Mouse (Mus musculus) limb, embryonic 14.5 days (tissue): Measurements from ENCODE around the gene Fam166a. TPM values are rescaled to one million over a fixed set of nuclear protein-coding genes. Genes with fewer than 3 reads are reported as not detected.

Experiments used
- ATAC-seq: fragments of 200-750 bp; cut with Nextera tagmentation; 2 replicates; pipeline ENCODE4 v1.8.0; 2017; ENCODE audit warnings: low read depth, moderate number of reproducible peaks, moderate TSS enrichment; ENCODE audit not compliant: low FRiP score
- DNase-seq: peaks from one replicate; pipeline ENCODE4 v3.0.0-alpha.2; 2015; ENCODE audit warnings: low spot score
- H3K27ac ChIP-seq: fragments of 300-500 bp; sonication (generic); replicated peaks from 2 replicates; pipeline ENCODE4 v1.5.1; 2014; ENCODE audit warnings: low read depth, mild to moderate bottlenecking, low read length, moderate library complexity, mixed read lengths
- H3K27me3 ChIP-seq: fragments of 300-500 bp; sonication (generic); 2 replicates; pipeline ENCODE4 v1.6.1; 2014; ENCODE audit warnings: low read length, mixed read lengths; ENCODE audit not compliant: control insufficient read depth, insufficient read depth
- H3K36me3 ChIP-seq: fragments of 300-500 bp; sonication (generic); 2 replicates; pipeline ENCODE4 v1.6.1; 2014; ENCODE audit warnings: mild to moderate bottlenecking, low read length, moderate library complexity, mixed read lengths; ENCODE audit not compliant: control insufficient read depth, insufficient read depth
- H3K4me1 ChIP-seq: fragments of 300-500 bp; sonication (generic); 2 replicates; pipeline ENCODE4 v1.6.1; 2014; ENCODE audit warnings: antibody characterized with exemption, low read length, mixed read lengths; ENCODE audit not compliant: control insufficient read depth, insufficient read depth
- H3K4me2 ChIP-seq: fragments of 300-500 bp; sonication (generic); replicated peaks from 2 replicates; pipeline ENCODE4 v1.6.1; 2014; ENCODE audit warnings: low read depth, mild to moderate bottlenecking, low read length, moderate library complexity; ENCODE audit not compliant: severe bottlenecking
- H3K4me3 ChIP-seq: fragments of 300-500 bp; sonication (generic); replicated peaks from 2 replicates; pipeline ENCODE4 v1.5.1; 2014; ENCODE audit warnings: low read length
- H3K9ac ChIP-seq: fragments of 300-500 bp; sonication (generic); 2 replicates; pipeline ENCODE4 v1.6.1; 2014; ENCODE audit warnings: mild to moderate bottlenecking, low read depth, low read length, moderate library complexity; ENCODE audit not compliant: severe bottlenecking
- H3K9me3 ChIP-seq: fragments of 300-500 bp; sonication (generic); 2 replicates; pipeline ENCODE4 v1.6.1; 2016; ENCODE audit warnings: low read length; ENCODE audit not compliant: control insufficient read depth
- POLR2A ChIP-seq: fragments of 200-500 bp; IDR thresholded peaks from 2 replicates; pipeline ENCODE4 v1.8.0; 2012; ENCODE audit warnings: inconsistent platforms, mild to moderate bottlenecking, moderate library complexity, borderline replicate concordance; ENCODE audit not compliant: insufficient read depth, insufficient read length; ENCODE audit errors: extremely low read depth
- WGBS: fragments of 180-500 bp; shearing (Covaris S2); extraction: QIAGEN DNeasy Blood & Tissue Kit; methylation state at CpG from one replicate; pipeline ENCODE4 v1.1.7; 2014; 5-methylcytosine and 5-hydroxymethylcytosine counted together
- polyA plus RNA-seq, 2 experiments: library from polyadenylated mRNA; depleted of rRNA in 1 of 2; stranded (reverse) in 1 of 2; unstranded in 1 of 2; fragments of >200 nt; fragmentation: Nextera tagmentation in 1 of 2; extraction: Ambion mirVana in 1 of 2; gene quantifications; 2 replicates each; pipeline versions ENCODE4 v1.2.1 to v1.2.3; 2012 to 2014

Gene Fam166a
- polyA plus RNA-seq, 2 experiments: 0.17 TPM; not detected in 1

DNA sequence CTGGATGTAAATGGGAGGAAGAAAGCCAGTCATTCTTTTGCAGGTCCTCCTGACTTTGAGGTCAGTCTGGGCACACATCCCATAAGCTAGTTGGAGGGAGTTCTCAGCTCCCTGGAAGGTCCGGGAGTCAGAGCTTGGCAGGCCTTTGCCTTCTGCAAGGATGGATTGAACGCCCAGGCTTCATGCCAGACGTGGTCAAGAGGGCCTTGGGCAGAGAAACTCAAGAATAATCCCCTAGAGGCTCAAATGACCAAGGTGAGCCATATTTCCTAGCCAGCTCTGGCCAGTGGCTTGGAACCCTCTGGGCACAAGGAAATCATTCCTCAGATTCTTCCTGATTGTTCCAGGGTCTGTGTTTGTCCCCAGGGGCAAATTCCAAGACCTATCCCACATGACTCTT is 46.3 kb downstream of the Fam166a start:
- no peak overlapping the region; the same call in 1 of the 2 replicates for H3K9ac ChIP-seq
- 72% methylated on average over 3 of the region's 3 CpGs for WGBS
- no peaks in the 10 kb centered on the region for H3K9me3 ChIP-seq
- TF ChIP-seq POLR2A: no peak
- peaks cover 14% of the 10 kb centered on the region for H3K36me3 ChIP-seq
- H3K27me3 ChIP-seq: peaks cover 13% of the 10 kb centered on the region; the same call in 1 of the 2 replicates
- no peak overlapping the region for H3K4me3 ChIP-seq
- no peak for DNase-seq
- H3K4me2 ChIP-seq: no peak overlapping the region
- ATAC-seq: no peak
- peaks cover 11% of the 10 kb centered on the region for H3K4me1 ChIP-seq
- H3K27ac ChIP-seq: no peak overlapping the region

DNA sequence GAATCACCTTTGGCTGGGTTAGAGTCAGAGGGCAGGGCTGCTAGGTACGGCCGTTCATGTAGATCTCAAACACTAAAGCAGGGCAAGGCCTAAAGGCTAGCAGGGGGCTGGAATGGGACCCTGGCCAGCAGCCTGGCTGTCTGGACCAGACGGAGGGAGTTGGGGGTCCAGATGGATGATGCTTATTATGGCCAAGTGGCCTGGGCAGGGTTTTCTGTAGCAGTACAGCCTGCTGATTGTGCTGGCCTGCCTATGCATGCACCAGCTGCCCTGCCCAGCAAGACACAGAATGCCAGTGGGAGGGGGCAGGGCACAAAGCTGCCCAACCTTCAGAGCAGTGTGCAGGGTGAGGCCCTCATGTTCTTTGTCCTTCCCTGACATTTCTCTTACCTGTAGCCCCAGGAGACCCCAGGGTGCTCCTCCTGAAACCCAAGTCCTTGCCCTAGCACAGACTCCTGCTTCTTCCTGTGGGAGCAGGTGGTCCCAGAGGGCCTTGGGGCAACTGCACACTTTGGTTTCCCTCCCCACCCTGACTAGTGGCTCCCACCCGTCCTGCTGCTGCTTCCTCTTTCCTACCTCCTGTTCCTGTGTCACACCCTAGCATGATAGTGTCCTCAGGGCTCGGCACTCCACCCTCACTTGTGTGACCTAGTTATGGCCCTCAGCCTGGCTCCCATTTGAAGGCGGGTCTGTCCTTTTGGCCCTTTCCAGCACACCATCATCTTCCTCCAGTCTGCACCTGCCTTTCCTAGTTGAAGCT is 47.5 kb downstream of the Fam166a start:
- ATAC-seq: no peak
- Histone ChIP-seq H3K4me1 (peaks cover 12% of the 10 kb centered on the region), H3K27ac (no peak overlapping the region), H3K4me3 (no peak overlapping the region), H3K9ac (no peak overlapping the region; the same call in 1 of the 2 replicates), H3K27me3 (peaks cover 13% of the 10 kb centered on the region; the same call in 1 of the 2 replicates), H3K9me3 (no peaks in the 10 kb centered on the region), H3K36me3 (peaks cover 26% of the 10 kb centered on the region), H3K4me2 (no peak overlapping the region)
- DNase-seq: no peak
- no peak for TF ChIP-seq POLR2A
- 62% methylated on average over 6 of the region's 6 CpGs for WGBS

DNA sequence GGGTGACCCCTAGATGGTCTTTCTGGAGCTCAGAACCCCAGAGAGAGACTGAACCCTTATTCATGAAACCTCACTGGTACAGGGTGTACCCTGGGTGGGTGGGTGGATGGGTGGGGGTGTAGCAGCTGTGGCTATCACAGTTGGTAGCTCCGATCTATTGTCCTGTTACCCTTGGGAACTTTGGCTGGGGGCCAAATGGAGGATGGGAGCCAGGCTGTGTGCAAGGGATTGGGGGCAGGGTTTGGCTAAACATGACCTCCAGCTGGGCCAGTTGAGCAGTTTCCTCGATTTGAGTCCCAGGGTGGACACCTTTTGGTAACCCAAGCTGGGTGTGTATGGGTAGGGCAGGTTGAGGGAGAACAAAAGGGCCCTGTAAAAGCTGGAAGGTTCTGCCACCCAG is 48.2 kb downstream of the Fam166a start:
- no peak for TF ChIP-seq POLR2A
- H3K4me3 ChIP-seq: no peak overlapping the region
- H3K27ac ChIP-seq: no peak overlapping the region
- WGBS: 42% methylated on average over 2 of the region's 2 CpGs
- H3K4me1 ChIP-seq: peaks cover 17% of the 10 kb centered on the region
- no peak overlapping the region for H3K4me2 ChIP-seq
- H3K36me3 ChIP-seq: peaks cover 26% of the 10 kb centered on the region
- H3K9me3 ChIP-seq: no peaks in the 10 kb centered on the region
- H3K27me3 ChIP-seq: peaks cover 13% of the 10 kb centered on the region; the same call in 1 of the 2 replicates
- no peak for DNase-seq
- no peak overlapping the region for H3K9ac ChIP-seq
- no peak for ATAC-seq

DNA sequence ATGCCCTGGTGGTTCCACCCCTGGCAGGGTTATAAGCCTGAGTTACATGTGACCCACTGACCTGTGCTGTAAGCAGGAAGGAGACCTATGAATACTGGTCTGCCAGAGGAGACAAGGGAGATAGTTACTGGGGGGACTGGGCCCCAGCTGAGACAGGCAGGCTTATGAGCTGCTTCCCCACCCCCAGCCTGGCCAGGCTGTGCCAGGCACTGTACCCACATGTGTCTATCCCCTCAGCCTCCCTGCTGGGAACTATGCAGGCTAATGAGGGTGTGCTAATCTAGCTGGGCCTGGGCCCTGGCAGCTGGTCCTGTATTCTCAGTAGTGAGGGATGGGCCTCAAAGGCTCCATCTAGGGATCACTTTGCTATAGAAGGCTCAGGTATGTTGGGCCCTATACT is 48.7 kb downstream of the Fam166a start:
- H3K9ac ChIP-seq: no peak overlapping the region
- DNase-seq: no peak
- no peak for TF ChIP-seq POLR2A

DNA sequence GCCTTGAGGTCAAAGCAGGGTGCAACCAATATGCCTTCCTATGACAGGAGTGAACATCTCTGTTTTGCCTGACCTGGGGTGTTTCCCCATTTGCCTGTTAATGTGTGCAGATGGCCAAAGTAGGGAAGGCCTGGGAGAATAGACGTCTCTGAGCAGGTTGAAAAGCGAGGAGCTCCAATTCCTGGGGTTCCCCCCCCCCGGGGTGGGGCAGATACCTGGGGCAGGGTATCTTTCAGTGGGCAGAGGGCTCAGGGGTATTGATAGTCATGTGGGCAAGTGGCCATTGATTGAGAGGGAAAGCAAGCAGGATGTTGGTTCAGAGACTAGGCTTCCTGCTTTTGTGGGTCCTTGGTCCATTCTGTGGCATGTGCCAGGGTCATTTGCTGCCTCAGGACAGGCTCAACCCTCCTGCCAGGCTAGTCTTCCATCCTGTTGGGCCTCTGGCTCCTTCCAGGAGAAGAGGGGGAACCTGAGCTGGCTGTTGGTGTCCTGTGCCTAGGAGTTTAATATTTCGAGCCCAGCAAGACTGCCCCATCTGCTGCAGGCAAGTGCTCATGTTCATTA is 49.3 kb downstream of the Fam166a start:
- ATAC-seq: no peak
- no peak for TF ChIP-seq POLR2A
- no peak overlapping the region for H3K27ac ChIP-seq
- peaks cover 26% of the 10 kb centered on the region for H3K36me3 ChIP-seq
- no peaks in the 10 kb centered on the region for H3K9me3 ChIP-seq
- H3K27me3 ChIP-seq: peaks cover 13% of the 10 kb centered on the region; the same call in 1 of the 2 replicates
- no peak overlapping the region for H3K4me3 ChIP-seq
- H3K9ac ChIP-seq: no peak overlapping the region
- 66% methylated on average over 4 of the region's 4 CpGs for WGBS
- no peak overlapping the region for H3K4me2 ChIP-seq
- H3K4me1 ChIP-seq: peaks cover 17% of the 10 kb centered on the region
- DNase-seq: no peak

More for the DNA sequence above, 48.7 kb downstream of the Fam166a start:
- Histone ChIP-seq H3K4me1 (peaks cover 17% of the 10 kb centered on the region), H3K27ac (no peak overlapping the region), H3K27me3 (peaks cover 13% of the 10 kb centered on the region; the same call in 1 of the 2 replicates), H3K36me3 (peaks cover 26% of the 10 kb centered on the region), H3K4me2 (no peak overlapping the region), H3K9me3 (no peaks in the 10 kb centered on the region), H3K4me3 (no peak overlapping the region)
- no peak for ATAC-seq

Other genes with a start within 250 kb of the Fam166a start
Only the 30 nearest of the 32 such genes appear.
- gene Nsmf, start 164.4 kb upstream of the Fam166a start, polyA plus RNA-seq (2012; rRNA removed): 143 and 216 TPM in 2 replicates
- 48.6 and 67.7 TPM in 2 replicates for gene Nsmf, start 164.4 kb upstream of the Fam166a start, polyA plus RNA-seq (2014; fragmentation: Nextera tagmentation; extraction: Ambion mirVana)
- gene Entpd8, start 138.4 kb upstream of the Fam166a start, polyA plus RNA-seq (2012; rRNA removed): 0.13 and 0.26 TPM in 2 replicates
- not detected in 2 replicates for gene Entpd8, start 138.4 kb upstream of the Fam166a start, polyA plus RNA-seq (2014; fragmentation: Nextera tagmentation; extraction: Ambion mirVana)
- 0.12 and 0.13 TPM in 2 replicates for gene Noxa1, start 123.6 kb upstream of the Fam166a start, polyA plus RNA-seq (2012; rRNA removed)
- gene Noxa1, start 123.6 kb upstream of the Fam166a start, polyA plus RNA-seq (2014; fragmentation: Nextera tagmentation; extraction: Ambion mirVana): 0.15 TPM in 1 of 2 replicates, not detected in the other
- 34.0 and 34.1 TPM in 2 replicates for gene Nrarp, start 38.0 kb upstream of the Fam166a start, polyA plus RNA-seq (2012; rRNA removed)
- gene Nrarp, start 38.0 kb upstream of the Fam166a start, polyA plus RNA-seq (2014; fragmentation: Nextera tagmentation; extraction: Ambion mirVana): 27.7 and 28.2 TPM in 2 replicates
- 5.9 and 6.4 TPM in 2 replicates for gene Tor4a, start 21.9 kb upstream of the Fam166a start, polyA plus RNA-seq (2012; rRNA removed)
- 8.1 and 8.5 TPM in 2 replicates for gene Tor4a, start 21.9 kb upstream of the Fam166a start, polyA plus RNA-seq (2014; fragmentation: Nextera tagmentation; extraction: Ambion mirVana)
- 84.4 and 98.3 TPM in 2 replicates for gene Nelfb, start 7.3 kb upstream of the Fam166a start, polyA plus RNA-seq (2012; rRNA removed)
- 88.4 and 106 TPM in 2 replicates for gene Nelfb, start 7.3 kb upstream of the Fam166a start, polyA plus RNA-seq (2014; fragmentation: Nextera tagmentation; extraction: Ambion mirVana)
- gene Stpg3, start 4.1 kb upstream of the Fam166a start, polyA plus RNA-seq (2012; rRNA removed): not detected in 2 replicates
- gene Stpg3, start 4.1 kb upstream of the Fam166a start, polyA plus RNA-seq (2014; fragmentation: Nextera tagmentation; extraction: Ambion mirVana): not detected in 2 replicates
- gene Tubb4b, start 6.0 kb downstream of the Fam166a start, polyA plus RNA-seq (2012; rRNA removed): 501 and 550 TPM in 2 replicates
- gene Tubb4b, start 6.0 kb downstream of the Fam166a start, polyA plus RNA-seq (2014; fragmentation: Nextera tagmentation; extraction: Ambion mirVana): 404 and 419 TPM in 2 replicates
- gene Slc34a3, start 15.6 kb downstream of the Fam166a start, polyA plus RNA-seq (2012; rRNA removed): 0.19 TPM in 1 of 2 replicates, not detected in the other
- gene Slc34a3, start 15.6 kb downstream of the Fam166a start, polyA plus RNA-seq (2014; fragmentation: Nextera tagmentation; extraction: Ambion mirVana): not detected in 2 replicates
- 0.05 TPM in 1 of 2 replicates, not detected in the other for gene Rnf224, start 18.0 kb downstream of the Fam166a start, polyA plus RNA-seq (2012; rRNA removed)
- not detected in 2 replicates for gene Rnf224, start 18.0 kb downstream of the Fam166a start, polyA plus RNA-seq (2014; fragmentation: Nextera tagmentation; extraction: Ambion mirVana)
- 14.8 and 19.1 TPM in 2 replicates for gene Rnf208, start 23.5 kb downstream of the Fam166a start, polyA plus RNA-seq (2012; rRNA removed)
- gene Rnf208, start 23.5 kb downstream of the Fam166a start, polyA plus RNA-seq (2014; fragmentation: Nextera tagmentation; extraction: Ambion mirVana): 13.0 and 15.8 TPM in 2 replicates
- 0.65 and 1.5 TPM in 2 replicates for gene Cysrt1, start 23.7 kb downstream of the Fam166a start, polyA plus RNA-seq (2012; rRNA removed)
- gene Cysrt1, start 23.7 kb downstream of the Fam166a start, polyA plus RNA-seq (2014; fragmentation: Nextera tagmentation; extraction: Ambion mirVana): 2.8 and 7.6 TPM in 2 replicates
- gene AL732309.1, start 28.1 kb downstream of the Fam166a start, polyA plus RNA-seq (2012; rRNA removed): 19.2 and 24.6 TPM in 2 replicates
- 6.4 and 8.3 TPM in 2 replicates for gene AL732309.1, start 28.1 kb downstream of the Fam166a start, polyA plus RNA-seq (2014; fragmentation: Nextera tagmentation; extraction: Ambion mirVana)
- 29.7 and 33.9 TPM in 2 replicates for gene Tmem203, start 36.7 kb downstream of the Fam166a start, polyA plus RNA-seq (2012; rRNA removed)
- 16.3 and 21.8 TPM in 2 replicates for gene Tmem203, start 36.7 kb downstream of the Fam166a start, polyA plus RNA-seq (2014; fragmentation: Nextera tagmentation; extraction: Ambion mirVana)
- gene Tprn, start 43.9 kb downstream of the Fam166a start, polyA plus RNA-seq (2012; rRNA removed): 4.9 and 6.0 TPM in 2 replicates
- 6.1 and 6.8 TPM in 2 replicates for gene Tprn, start 43.9 kb downstream of the Fam166a start, polyA plus RNA-seq (2014; fragmentation: Nextera tagmentation; extraction: Ambion mirVana)
- gene Ssna1, start 53.7 kb downstream of the Fam166a start, polyA plus RNA-seq (2012; rRNA removed): 124 and 135 TPM in 2 replicates
- gene Ssna1, start 53.7 kb downstream of the Fam166a start, polyA plus RNA-seq (2014; fragmentation: Nextera tagmentation; extraction: Ambion mirVana): 254 and 267 TPM in 2 replicates
- 121 and 165 TPM in 2 replicates for gene Anapc2, start 53.7 kb downstream of the Fam166a start, polyA plus RNA-seq (2012; rRNA removed)
- gene Anapc2, start 53.7 kb downstream of the Fam166a start, polyA plus RNA-seq (2014; fragmentation: Nextera tagmentation; extraction: Ambion mirVana): 117 and 126 TPM in 2 replicates
- gene Tmem210, start 69.4 kb downstream of the Fam166a start, polyA plus RNA-seq (2012; rRNA removed): not detected in 2 replicates
- gene Tmem210, start 69.4 kb downstream of the Fam166a start, polyA plus RNA-seq (2014; fragmentation: Nextera tagmentation; extraction: Ambion mirVana): not detected in 2 replicates
- gene Lrrc26, start 71.2 kb downstream of the Fam166a start, polyA plus RNA-seq (2012; rRNA removed): 0.09 TPM in 1 of 2 replicates, not detected in the other
- gene Lrrc26, start 71.2 kb downstream of the Fam166a start, polyA plus RNA-seq (2014; fragmentation: Nextera tagmentation; extraction: Ambion mirVana): 0.15 TPM in 1 of 2 replicates, not detected in the other
- 0.34 and 0.42 TPM in 2 replicates for gene Grin1, start 100.4 kb downstream of the Fam166a start, polyA plus RNA-seq (2012; rRNA removed)
- gene Grin1, start 100.4 kb downstream of the Fam166a start, polyA plus RNA-seq (2014; fragmentation: Nextera tagmentation; extraction: Ambion mirVana): 0.43 and 1.3 TPM in 2 replicates
- 34.8 and 35.3 TPM in 2 replicates for gene Man1b1, start 113.6 kb downstream of the Fam166a start, polyA plus RNA-seq (2012; rRNA removed)
- 70.2 and 83.5 TPM in 2 replicates for gene Man1b1, start 113.6 kb downstream of the Fam166a start, polyA plus RNA-seq (2014; fragmentation: Nextera tagmentation; extraction: Ambion mirVana)
- gene Dpp7, start 137.6 kb downstream of the Fam166a start, polyA plus RNA-seq (2012; rRNA removed): 43.6 and 50.6 TPM in 2 replicates
- gene Dpp7, start 137.6 kb downstream of the Fam166a start, polyA plus RNA-seq (2014; fragmentation: Nextera tagmentation; extraction: Ambion mirVana): 24.7 and 25.8 TPM in 2 replicates
- gene Uap1l1, start 146.9 kb downstream of the Fam166a start, polyA plus RNA-seq (2012; rRNA removed): 8.2 and 10.7 TPM in 2 replicates
- gene Uap1l1, start 146.9 kb downstream of the Fam166a start, polyA plus RNA-seq (2014; fragmentation: Nextera tagmentation; extraction: Ambion mirVana): 15.8 and 17.6 TPM in 2 replicates
- gene Sapcd2, start 153.6 kb downstream of the Fam166a start, polyA plus RNA-seq (2012; rRNA removed): 42.5 and 59.7 TPM in 2 replicates
- 33.1 and 35.9 TPM in 2 replicates for gene Sapcd2, start 153.6 kb downstream of the Fam166a start, polyA plus RNA-seq (2014; fragmentation: Nextera tagmentation; extraction: Ambion mirVana)
- gene Entpd2, start 177.1 kb downstream of the Fam166a start, polyA plus RNA-seq (2012; rRNA removed): 3.3 and 3.9 TPM in 2 replicates
- 2.1 and 2.6 TPM in 2 replicates for gene Entpd2, start 177.1 kb downstream of the Fam166a start, polyA plus RNA-seq (2014; fragmentation: Nextera tagmentation; extraction: Ambion mirVana)
- gene Npdc1, start 180.6 kb downstream of the Fam166a start, polyA plus RNA-seq (2012; rRNA removed): 76.2 TPM in 2 replicates
- gene Npdc1, start 180.6 kb downstream of the Fam166a start, polyA plus RNA-seq (2014; fragmentation: Nextera tagmentation; extraction: Ambion mirVana): 38.9 and 42.9 TPM in 2 replicates
- 0.05 and 0.11 TPM in 2 replicates for gene Fut7, start 204.5 kb downstream of the Fam166a start, polyA plus RNA-seq (2012; rRNA removed)
- not detected in 2 replicates for gene Fut7, start 204.5 kb downstream of the Fam166a start, polyA plus RNA-seq (2014; fragmentation: Nextera tagmentation; extraction: Ambion mirVana)
- gene Abca2, start 210.0 kb downstream of the Fam166a start, polyA plus RNA-seq (2012; rRNA removed): 15.3 and 17.4 TPM in 2 replicates
- gene Abca2, start 210.0 kb downstream of the Fam166a start, polyA plus RNA-seq (2014; fragmentation: Nextera tagmentation; extraction: Ambion mirVana): 5.9 and 7.4 TPM in 2 replicates
- 7.7 and 10.9 TPM in 2 replicates for gene Clic3, start 238.1 kb downstream of the Fam166a start, polyA plus RNA-seq (2012; rRNA removed)
- 13.4 and 22.5 TPM in 2 replicates for gene Clic3, start 238.1 kb downstream of the Fam166a start, polyA plus RNA-seq (2014; fragmentation: Nextera tagmentation; extraction: Ambion mirVana)
- 65.6 and 71.0 TPM in 2 replicates for gene Paxx, start 242.3 kb downstream of the Fam166a start, polyA plus RNA-seq (2012; rRNA removed)
- gene Paxx, start 242.3 kb downstream of the Fam166a start, polyA plus RNA-seq (2014; fragmentation: Nextera tagmentation; extraction: Ambion mirVana): 34.0 and 44.9 TPM in 2 replicates